Mouse (Mus musculus) embryo, embryonic 10.5 days (tissue): Measurements from ENCODE around the gene Higd1c.
"Not testable (repeated sequence)": the region's sequence is repeated elsewhere in the genome, so short reads cannot be mapped to it uniquely, and the experiment has no call there.

ENCODE experiments used
- DNase-seq: peaks from one replicate; pipeline ENCODE4 v3.0.0-alpha.2; 2015; ENCODE audit warnings: low spot score

The Higd1c gene

GRCm38 (mm10) chr15:100355876-100356275 is 8.5 kb upstream of the Higd1c start:
- no peak for DNase-seq

- DNase-seq: not testable (repeated sequence)
Measured at GRCm38 (mm10) chr15:100365967-100366366, 1.6 kb downstream of the Higd1c start.

GRCm38 (mm10) chr15:100367119-100367518 is 2.8 kb downstream of the Higd1c start:
- DNase-seq: no peak

- DNase-seq: peak; percentile 83
Measured at GRCm38 (mm10) chr15:100375066-100375465, 10.7 kb downstream of the Higd1c start.

GRCm38 (mm10) chr15:100377847-100378505 is 13.6 kb downstream of the Higd1c start:
- not testable (repeated sequence) for DNase-seq

GRCm38 (mm10) chr15:100379658-100380057 is 15.3 kb downstream of the Higd1c start:
- DNase-seq: no peak

- DNase-seq: no peak
Measured at GRCm38 (mm10) chr15:100380104-100380503, 15.8 kb downstream of the Higd1c start.

GRCm38 (mm10) chr15:100385705-100386104 is 21.4 kb downstream of the Higd1c start:
- DNase-seq: no peak

- DNase-seq: no peak
Measured at GRCm38 (mm10) chr15:100387544-100388223, 23.3 kb downstream of the Higd1c start.

- DNase-seq: no peak
Measured at GRCm38 (mm10) chr15:100388224-100388835, 24.0 kb downstream of the Higd1c start.

- DNase-seq: peak; percentile 22
Measured at GRCm38 (mm10) chr15:100388886-100389285, 24.5 kb downstream of the Higd1c start.

- DNase-seq: no peak
Measured at GRCm38 (mm10) chr15:100391066-100391465, 26.7 kb downstream of the Higd1c start.

GRCm38 (mm10) chr15:100391599-100391998 is 27.3 kb downstream of the Higd1c start:
- DNase-seq: no peak

GRCm38 (mm10) chr15:100393016-100393415 is 28.7 kb downstream of the Higd1c start:
- DNase-seq: no peak

GRCm38 (mm10) chr15:100395561-100395960 is 31.2 kb downstream of the Higd1c start:
- no peak for DNase-seq

- no peak for DNase-seq
Measured at GRCm38 (mm10) chr15:100400592-100401250, 36.4 kb downstream of the Higd1c start.

- no peak for DNase-seq
Measured at GRCm38 (mm10) chr15:100401811-100402210, 37.5 kb downstream of the Higd1c start.

- DNase-seq: no peak
Measured at GRCm38 (mm10) chr15:100402347-100402746, 38.0 kb downstream of the Higd1c start.

- DNase-seq: no peak
Measured at GRCm38 (mm10) chr15:100402798-100403197, 38.5 kb downstream of the Higd1c start.

GRCm38 (mm10) chr15:100403318-100404000 is 39.1 kb downstream of the Higd1c start:
- DNase-seq: no peak

GRCm38 (mm10) chr15:100406088-100406487 is 41.7 kb downstream of the Higd1c start:
- DNase-seq: no peak
